In genomic region chr4:102574226-102574625, GRCm38 (mm10) we compare ENCODE assay signal across 8 mouse cellular contexts.
A peak's percentile ranks its signal among the peaks of the same experiment; 100 is the strongest.
DNase-seq lines count a peak whose midpoint lies in the region; ATAC-seq and TF ChIP-seq lines count a peak whose summit lies in the region.

No protein-coding gene starts in this region.

- H3K4me1 ChIP-seq in bone marrow macrophage, adult 2 months (ENCODE audit: control insufficient read depth, insufficient read depth, low read length), result peaks cover 49% of the 10 kb centered on the region
- H3K4me1 ChIP-seq in lung, embryonic 14.5 days (ENCODE audit: insufficient read depth), result peaks cover 33% of the 10 kb centered on the region
- H3K4me1 ChIP-seq in thymus, adult 2 months (replicated peaks; ENCODE audit: control insufficient read depth, insufficient read depth, low read length), result peaks cover 25% of the 10 kb centered on the region
- H3K4me1 ChIP-seq in midbrain, postnatal 0 days (ENCODE audit: insufficient read depth, low read length), result peaks cover 16% of the 10 kb centered on the region; the same call in 1 of the 2 replicates

- H3K9me3 ChIP-seq in lung, embryonic 14.5 days (ENCODE audit: low read depth, low read length), result no peaks in the 10 kb centered on the region
- H3K9me3 ChIP-seq in midbrain, postnatal 0 days (ENCODE audit: low read length), result no peaks in the 10 kb centered on the region

- ATAC-seq in lung, embryonic 14.5 days (ENCODE audit: insufficient read depth), result no peak
- no peak for ATAC-seq in midbrain, postnatal 0 days (ENCODE audit: low FRiP score)

- peak overlapping the region; percentile 44 for H3K4me3 ChIP-seq in bone marrow macrophage, adult 2 months (ENCODE audit: insufficient read depth, low read length)
- H3K4me3 ChIP-seq in lung, embryonic 14.5 days (ENCODE audit: low read depth, low read length), result peak overlapping the region; percentile 52; the same call in 1 of the 2 replicates
- H3K4me3 ChIP-seq in thymus, adult 2 months (ENCODE audit: control insufficient read depth, insufficient read depth, low read length), result peak overlapping the region; percentile 26
- no peak overlapping the region for H3K4me3 ChIP-seq in midbrain, postnatal 0 days (ENCODE audit: low read depth, low read length)

- DNase-seq in CD4-positive helper T cell, adult 2 months (ENCODE audit: low read depth, low spot score), result peak; percentile 57
- DNase-seq in heart, postnatal 25 days (ENCODE audit: low spot score), result peak; percentile 75
- DNase-seq in lung, embryonic 14.5 days, result peak; percentile 66
- DNase-seq in thymus, adult 2 months, result peak; percentile 43
- no peak for DNase-seq in midbrain, postnatal 0 days (ENCODE audit: low spot score)
- DNase-seq in layer of hippocampus, postnatal 36 days, result no peak
- DNase-seq in Muller cell, postnatal 12 days (ENCODE audit: inconsistent ontology term), result no peak

- no peak for TF ChIP-seq POLR2A in bone marrow macrophage, adult 2 months (IDR thresholded peaks at IDR 0.05; ENCODE audit: borderline replicate concordance, low read depth, low read length)
- no peak for TF ChIP-seq POLR2A in thymus, adult 2 months (IDR thresholded peaks at IDR 0.05; ENCODE audit: control insufficient read depth, extremely low read depth, insufficient read depth, low read length, poor library complexity)

- H3K4me2 ChIP-seq in lung, embryonic 14.5 days, result peak overlapping the region; percentile 75
- H3K4me2 ChIP-seq in midbrain, postnatal 0 days (ENCODE audit: low read depth, low read length, poor library complexity, severe bottlenecking), result no peak overlapping the region

- 27% methylated on average over 9 of the region's 9 CpGs for WGBS in lung, embryonic 14.5 days
- 9% methylated on average over 9 of the region's 9 CpGs for WGBS in thymus, adult 2 months
- WGBS in midbrain, postnatal 0 days, result 56% methylated on average over 9 of the region's 9 CpGs

- no peaks in the 10 kb centered on the region for H3K27me3 ChIP-seq in lung, embryonic 14.5 days (ENCODE audit: insufficient read depth, low read length)
- H3K27me3 ChIP-seq in thymus, adult 2 months (ENCODE audit: control insufficient read depth, insufficient read depth, low read length), result no peaks in the 10 kb centered on the region
- no peaks in the 10 kb centered on the region for H3K27me3 ChIP-seq in midbrain, postnatal 0 days (ENCODE audit: insufficient read depth, low read length)

- 0 out of 2 replicates have a peak, but pooled peaks cover 3% of the 10 kb centered on the region for H3K36me3 ChIP-seq in lung, embryonic 14.5 days (ENCODE audit: insufficient read depth)
- H3K36me3 ChIP-seq in thymus, adult 2 months (ENCODE audit: control insufficient read depth, insufficient read depth, low read length), result peaks cover 3% of the 10 kb centered on the region; the same call in 1 of the 2 replicates
- no peaks in the 10 kb centered on the region for H3K36me3 ChIP-seq in midbrain, postnatal 0 days (ENCODE audit: insufficient read depth, low read length)

- H3K27ac ChIP-seq in bone marrow macrophage, adult 2 months (ENCODE audit: insufficient read depth, low read depth, low read length), result peak overlapping the region; percentile 87
- H3K27ac ChIP-seq in lung, embryonic 14.5 days (ENCODE audit: low read depth), result peak overlapping the region; percentile 42; the same call in 1 of the 2 replicates
- peak overlapping the region; percentile 73 for H3K27ac ChIP-seq in thymus, adult 2 months (ENCODE audit: control insufficient read depth, insufficient read depth, low read length)
- H3K27ac ChIP-seq in midbrain, postnatal 0 days (ENCODE audit: low read depth, low read length), result no peak overlapping the region

- no peak overlapping the region for H3K9ac ChIP-seq in lung, embryonic 14.5 days
- H3K9ac ChIP-seq in midbrain, postnatal 0 days (replicated peaks; ENCODE audit: low read length, poor library complexity, severe bottlenecking), result no peak overlapping the region

- intact Hi-C loops in heart, postnatal 25 days (cut with DNase I), result loop anchor here (2.0 kb wide), 1 partner anchor 15 kb away; no protein-coding TSS in a partner anchor

- no peak for TF ChIP-seq CTCF in bone marrow macrophage, adult 2 months (IDR thresholded peaks at IDR 0.05; ENCODE audit: low read depth, low read length)
- no peak for TF ChIP-seq CTCF in lung, embryonic 14.5 days (IDR thresholded peaks at IDR 0.05; ENCODE audit: low read depth)
- TF ChIP-seq CTCF in thymus, adult 2 months (IDR thresholded peaks at IDR 0.05; ENCODE audit: borderline replicate concordance, control insufficient read depth, extremely low read depth, insufficient read depth, low read length, poor library complexity), result no peak
- no peak for TF ChIP-seq CTCF in midbrain, postnatal 0 days (IDR thresholded peaks at IDR 0.05)

Comparison
In these comparisons a context has a peak if more than half of its experiments do, and no peak if none do; other contexts are left out.
1. DNase-seq: peak in CD4-positive helper T cell, adult 2 months (single experiment), heart, postnatal 25 days (single experiment), lung, embryonic 14.5 days (single experiment) and thymus, adult 2 months (single experiment); none in midbrain, postnatal 0 days (single experiment), layer of hippocampus, postnatal 36 days (0 of 2) and Muller cell, postnatal 12 days (single experiment).